Mouse (Mus musculus): ENCODE data around the gene Ccl4.

Ccl4 gene

DNA sequence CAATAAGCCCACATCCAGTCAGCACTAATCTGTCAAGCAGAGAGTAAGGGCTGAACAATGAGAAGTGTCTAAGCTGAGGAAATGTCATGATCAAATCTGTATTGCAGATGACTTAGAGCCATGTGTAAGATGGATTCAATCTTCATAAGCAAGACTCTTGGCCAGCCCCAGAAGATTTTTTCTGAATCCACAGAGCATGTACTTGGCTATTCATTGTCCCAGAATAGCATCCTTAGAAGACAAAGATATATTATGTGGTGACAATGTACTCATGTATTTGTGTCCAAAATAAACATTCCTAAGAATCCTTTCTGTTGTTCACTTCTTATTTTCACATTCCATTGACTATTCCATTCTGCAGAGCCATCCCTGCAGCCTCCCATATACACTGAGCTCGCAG is 27.5 kb downstream of the Ccl4 start:
- no peak for DNase-seq

GRCm38 (mm10) chr11:83692008-83692407 is 29.6 kb downstream of the Ccl4 start:
- DNase-seq, result no peak

- no peak for DNase-seq
Observed at GRCm38 (mm10) chr11:83703705-83704104, 41.3 kb downstream of the Ccl4 start, which contains the start of gene Wfdc17. Gene Wfdc17, plus strand, starts transcription at chr11:83703991.

- DNase-seq, result no peak
Observed at GRCm38 (mm10) chr11:83708715-83709114, 46.3 kb downstream of the Ccl4 start, which contains the start of gene Wfdc18. Gene Wfdc18, plus strand, starts transcription at chr11:83709015.

DNA sequence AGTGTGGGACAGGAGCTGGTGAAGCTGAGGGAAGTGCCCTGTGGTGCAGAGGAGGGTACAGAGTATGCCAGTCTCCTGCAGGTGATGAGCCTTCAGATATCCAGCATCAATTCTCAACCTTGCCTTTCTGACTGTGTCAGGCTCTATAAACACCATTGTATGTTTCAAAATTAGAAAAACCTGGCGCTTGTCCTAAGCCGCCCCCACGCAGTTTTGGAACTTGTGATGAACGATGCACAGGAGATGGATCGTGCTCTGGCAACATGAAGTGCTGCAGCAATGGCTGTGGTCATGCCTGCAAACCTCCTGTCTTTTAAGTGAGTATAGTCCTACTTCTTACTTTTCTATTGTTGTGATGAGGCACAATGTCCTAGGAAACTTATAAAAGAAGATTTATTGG is 47.3 kb downstream of the Ccl4 start:
- DNase-seq, result no peak

- no peak for DNase-seq
Observed at GRCm38 (mm10) chr11:83712671-83713070, 50.3 kb downstream of the Ccl4 start.

DNA sequence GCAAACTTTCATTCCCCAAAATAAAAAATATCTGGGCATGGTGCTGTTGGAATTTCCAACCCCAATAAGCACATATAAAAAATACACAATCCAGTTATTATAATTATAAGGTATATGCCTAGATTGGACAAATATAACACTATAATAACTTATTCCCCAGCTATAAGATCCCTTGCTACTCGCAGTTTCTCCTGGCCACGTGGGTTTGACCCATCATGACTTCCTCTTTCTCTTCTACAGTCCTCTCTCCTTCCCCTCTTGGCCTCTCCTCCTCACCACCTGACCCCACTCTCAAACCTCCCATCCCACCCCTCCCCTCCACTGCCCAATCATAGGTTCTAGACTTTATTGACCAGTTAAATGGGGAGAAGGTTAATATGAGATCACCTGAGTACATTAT is 51.5 kb downstream of the Ccl4 start:
- DNase-seq, result no peak
